Mouse (Mus musculus): ENCODE measurements around the gene Eid1.

The Eid1 gene

GRCm38 (mm10) chr2:125670846-125671245, 2.0 kb upstream of the Eid1 start:
- no peak for DNase-seq (ENCODE audit: low spot score)

DNA sequence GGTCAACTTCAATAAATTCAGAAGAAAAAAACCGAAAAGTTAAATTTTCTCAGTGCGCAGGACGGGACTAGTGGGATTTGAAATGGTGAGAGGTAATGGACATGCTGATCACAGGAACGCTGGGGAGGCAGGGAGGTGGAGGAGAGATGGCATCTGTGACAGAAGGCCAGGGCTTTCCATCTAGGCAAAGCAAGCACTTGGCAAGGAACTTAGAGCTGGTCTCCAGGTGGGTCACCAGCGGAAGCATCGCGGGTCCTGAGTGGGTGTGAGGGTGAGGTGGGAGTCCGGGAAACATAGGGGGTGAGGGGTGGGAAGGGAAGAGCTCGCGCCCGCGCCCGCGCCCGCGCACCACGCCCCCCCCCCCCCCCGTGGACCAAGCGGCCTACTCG, 333 bp upstream of the Eid1 start:
- DNase-seq (ENCODE audit: low spot score), result no peak

DNA sequence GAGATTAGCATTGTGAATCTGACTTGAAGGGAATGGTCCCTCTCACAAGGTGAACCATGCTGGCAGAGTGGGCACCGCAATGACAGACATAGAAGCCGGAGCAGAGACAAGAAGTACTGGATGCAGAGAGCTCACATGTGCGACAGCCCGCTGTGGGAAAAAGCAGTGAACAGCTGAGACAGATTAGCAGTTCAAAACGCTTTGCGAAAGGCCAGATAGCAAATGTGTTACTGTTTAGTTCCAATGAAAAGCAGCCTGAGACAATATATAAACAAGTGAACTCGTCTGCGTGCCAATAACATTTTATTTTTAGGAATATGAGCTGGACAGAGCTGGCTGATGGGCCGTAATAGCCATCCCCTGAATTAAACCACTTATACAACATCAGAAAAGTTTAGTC, 8.9 kb downstream of the Eid1 start:
- DNase-seq (ENCODE audit: low spot score), result no peak

- no peak for DNase-seq (ENCODE audit: low spot score)
These were observed 11.0 kb downstream of the Eid1 start for GRCm38 (mm10) chr2:125683895-125684294.

GRCm38 (mm10) chr2:125684559-125685440, 11.9 kb downstream of the Eid1 start:
- no peak for DNase-seq (ENCODE audit: low spot score)

GRCm38 (mm10) chr2:125685441-125686150, 12.7 kb downstream of the Eid1 start:
- DNase-seq (ENCODE audit: low spot score), result no peak

DNA sequence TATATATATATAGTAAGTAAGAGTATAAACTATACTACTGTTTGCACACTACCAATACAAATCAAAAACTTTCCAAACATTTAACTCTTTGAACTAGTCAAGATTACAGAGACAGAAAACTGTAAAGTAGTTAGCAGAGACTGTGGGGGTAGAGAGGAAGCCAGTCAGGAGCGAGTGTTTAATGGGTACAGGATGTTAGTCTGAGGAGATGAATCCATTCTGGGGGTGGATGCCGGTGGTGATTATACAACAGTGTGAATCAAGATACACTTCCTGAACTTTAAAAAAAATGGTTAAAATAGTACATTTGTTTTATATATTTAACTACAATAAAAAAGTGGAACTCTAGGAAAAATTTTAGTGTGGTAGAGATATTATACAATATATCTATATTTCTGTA, 19.1 kb downstream of the Eid1 start:
- DNase-seq (ENCODE audit: low spot score), result no peak

DNA sequence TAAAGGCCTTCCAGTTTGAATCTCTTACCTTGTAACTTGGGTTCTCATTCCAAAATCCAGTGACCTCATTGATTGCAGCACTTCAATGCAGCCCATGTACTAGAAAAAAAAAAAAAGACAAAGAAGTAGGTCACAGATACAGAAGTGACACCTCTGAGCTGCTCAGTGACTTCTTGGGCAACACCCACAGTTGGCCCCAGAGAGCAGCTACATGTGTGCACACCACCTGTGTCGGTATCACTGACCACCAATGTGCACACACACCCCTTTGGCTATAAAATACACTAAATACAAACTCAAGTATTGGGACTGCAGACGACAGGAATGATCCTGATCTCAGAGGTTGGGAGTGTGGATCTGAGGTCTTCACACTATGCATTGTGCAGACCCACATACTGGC, 21.9 kb downstream of the Eid1 start:
- DNase-seq (ENCODE audit: low spot score), result no peak

GRCm38 (mm10) chr2:125696219-125696618, 23.3 kb downstream of the Eid1 start:
- DNase-seq (ENCODE audit: low spot score), result peak; percentile 22

GRCm38 (mm10) chr2:125701606-125702005, 28.7 kb downstream of the Eid1 start:
- DNase-seq (ENCODE audit: low spot score), result no peak

- DNase-seq (ENCODE audit: low spot score), result no peak
These were observed 30.0 kb downstream of the Eid1 start for GRCm38 (mm10) chr2:125702851-125703250.

- no peak for DNase-seq (ENCODE audit: low spot score)
These were observed 32.2 kb downstream of the Eid1 start for GRCm38 (mm10) chr2:125704907-125705631.

GRCm38 (mm10) chr2:125706510-125706921, 33.6 kb downstream of the Eid1 start:
- DNase-seq (ENCODE audit: low spot score), result peak; percentile 5

DNA sequence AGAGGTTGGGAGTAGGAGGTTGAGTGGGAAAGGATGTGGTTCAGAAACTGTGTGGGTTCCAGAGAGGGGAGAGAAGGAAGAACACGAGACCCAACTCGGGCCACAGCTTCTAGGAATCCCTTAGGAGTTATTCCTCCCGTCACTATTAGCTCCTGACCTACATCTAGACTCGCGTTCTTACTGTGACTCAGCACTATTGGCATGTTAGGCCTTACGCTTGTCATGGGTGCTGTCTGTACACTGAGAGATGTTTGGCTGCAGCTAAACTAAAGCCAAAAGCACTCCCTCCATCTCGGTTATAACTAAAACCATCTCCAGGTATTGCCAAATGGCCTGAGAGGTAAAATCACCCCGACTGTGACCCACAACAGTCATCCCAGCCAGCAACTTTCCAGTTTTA, 43.7 kb downstream of the Eid1 start:
- no peak for DNase-seq (ENCODE audit: low spot score)

- no peak for DNase-seq (ENCODE audit: low spot score)
These were observed 50.2 kb downstream of the Eid1 start for GRCm38 (mm10) chr2:125723086-125723407.

DNA sequence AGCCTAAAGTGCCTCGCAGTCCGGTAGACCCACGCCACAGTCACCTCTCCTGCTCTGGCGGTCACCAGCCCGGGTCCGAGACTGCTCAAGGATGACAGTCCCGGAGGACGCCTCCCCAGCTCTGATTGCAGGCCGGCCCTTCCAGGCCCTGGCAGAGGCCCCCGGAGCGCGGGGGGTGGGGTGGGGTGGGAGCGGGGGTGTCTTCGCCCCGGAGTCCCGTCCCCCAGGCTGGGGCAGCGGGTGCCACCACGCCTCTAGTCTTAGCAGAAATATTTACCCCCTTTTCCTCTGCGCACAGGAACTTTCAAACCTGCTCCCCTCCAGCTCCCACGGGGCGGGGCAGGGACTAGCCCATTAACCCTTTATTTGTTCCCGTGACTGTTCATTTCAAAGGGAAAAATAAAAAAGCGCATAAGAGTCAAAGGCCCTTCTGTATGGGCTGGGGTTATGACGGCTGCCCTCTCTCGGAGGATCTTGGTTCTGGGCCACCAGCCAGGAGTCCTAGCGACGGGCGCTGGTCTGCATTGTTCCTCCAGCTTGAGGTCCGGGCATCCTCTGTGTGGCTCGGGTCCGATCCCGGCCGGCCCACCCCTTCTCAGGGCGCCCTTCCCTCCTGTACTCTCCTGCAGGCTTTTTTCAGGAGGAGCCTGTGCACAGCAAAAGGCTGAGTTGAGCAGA, 50.7 kb downstream of the Eid1 start:
- peak; percentile 39 for DNase-seq (ENCODE audit: low spot score)

- DNase-seq (ENCODE audit: low spot score), result no peak
These were observed 51.2 kb downstream of the Eid1 start, which contains the start of gene Shc4 for GRCm38 (mm10) chr2:125724086-125724430. TSS of gene Shc4 (minus strand) at chr2:125724148.

All from lung, postnatal 25 days (tissue).